Mouse (Mus musculus): ENCODE measurements around the gene Crybg3.

Gene Crybg3

GRCm38 (mm10) chr16:59579237-59579636, 21.5 kb downstream of the Crybg3 start:
- no peak for DNase-seq (ENCODE audit: extremely low spot score)

- no peak for DNase-seq (ENCODE audit: extremely low spot score)
These were observed 26.8 kb downstream of the Crybg3 start for GRCm38 (mm10) chr16:59573961-59574360.

GRCm38 (mm10) chr16:59572685-59573084, 28.1 kb downstream of the Crybg3 start:
- DNase-seq (ENCODE audit: extremely low spot score), result no peak

- no peak for DNase-seq (ENCODE audit: extremely low spot score)
These were observed 30.0 kb downstream of the Crybg3 start for GRCm38 (mm10) chr16:59570807-59571206.

- no peak for DNase-seq (ENCODE audit: extremely low spot score)
These were observed 30.9 kb downstream of the Crybg3 start for GRCm38 (mm10) chr16:59569837-59570236.

- DNase-seq (ENCODE audit: extremely low spot score), result no peak
These were observed 32.9 kb downstream of the Crybg3 start for GRCm38 (mm10) chr16:59567721-59568381.

- DNase-seq (ENCODE audit: extremely low spot score), result no peak
These were observed 34.3 kb downstream of the Crybg3 start for GRCm38 (mm10) chr16:59566437-59566836.

- no peak for DNase-seq (ENCODE audit: extremely low spot score)
These were observed 35.1 kb downstream of the Crybg3 start for GRCm38 (mm10) chr16:59565631-59566030.

GRCm38 (mm10) chr16:59564025-59564424, 36.8 kb downstream of the Crybg3 start:
- no peak for DNase-seq (ENCODE audit: extremely low spot score)

- DNase-seq (ENCODE audit: extremely low spot score), result no peak
These were observed 41.2 kb downstream of the Crybg3 start for GRCm38 (mm10) chr16:59559300-59560200.

- no peak for DNase-seq (ENCODE audit: extremely low spot score)
These were observed 41.9 kb downstream of the Crybg3 start for GRCm38 (mm10) chr16:59558916-59559299.

GRCm38 (mm10) chr16:59553490-59554161, 47.2 kb downstream of the Crybg3 start:
- no peak for DNase-seq (ENCODE audit: extremely low spot score)

GRCm38 (mm10) chr16:59551507-59551906, 49.3 kb downstream of the Crybg3 start:
- DNase-seq (ENCODE audit: extremely low spot score), result no peak

GRCm38 (mm10) chr16:59549631-59550030, 51.1 kb downstream of the Crybg3 start:
- DNase-seq (ENCODE audit: extremely low spot score), result no peak

GRCm38 (mm10) chr16:59548582-59548947, 52.2 kb downstream of the Crybg3 start:
- no peak for DNase-seq (ENCODE audit: extremely low spot score)

- DNase-seq (ENCODE audit: extremely low spot score), result no peak
These were observed 52.7 kb downstream of the Crybg3 start for GRCm38 (mm10) chr16:59547887-59548581.

- no peak for DNase-seq (ENCODE audit: extremely low spot score)
These were observed 53.3 kb downstream of the Crybg3 start for GRCm38 (mm10) chr16:59547466-59547865.

GRCm38 (mm10) chr16:59545360-59545759, 55.4 kb downstream of the Crybg3 start:
- no peak for DNase-seq (ENCODE audit: extremely low spot score)

GRCm38 (mm10) chr16:59541382-59541781, 59.4 kb downstream of the Crybg3 start:
- no peak for DNase-seq (ENCODE audit: extremely low spot score)

- DNase-seq (ENCODE audit: extremely low spot score), result no peak
These were observed 59.8 kb downstream of the Crybg3 start for GRCm38 (mm10) chr16:59540944-59541343.

- DNase-seq (ENCODE audit: extremely low spot score), result no peak
These were observed 65.1 kb downstream of the Crybg3 start for GRCm38 (mm10) chr16:59535673-59536072.

- no peak for DNase-seq (ENCODE audit: extremely low spot score)
These were observed 66.4 kb downstream of the Crybg3 start for GRCm38 (mm10) chr16:59534349-59534748.
